Mouse (Mus musculus): ENCODE measurements around the gene Cyren. TPM values are rescaled to one million over a fixed set of nuclear protein-coding genes. Genes with fewer than 3 reads are reported as not detected.

The Cyren gene
- polyA plus RNA-seq (2017; shearing (Covaris generic)), result 1 to 10 TPM; 4.9 to 6.0 TPM

GRCm38 (mm10) chr6:34877509-34878321 lies at the start of gene Cyren:
TSS of gene Cyren (minus strand) at chr6:34878060.
- ATAC-seq, result peak; percentile 91

GRCm38 (mm10) chr6:34927594-34927993 lies 49.7 kb upstream of the Cyren start:
- ATAC-seq, result no peak

- ATAC-seq, result peak; percentile 63
Observed at GRCm38 (mm10) chr6:34927156-34927555, 49.3 kb upstream of the Cyren start.

- ATAC-seq, result peak; percentile 36
Observed at GRCm38 (mm10) chr6:34921941-34922340, 44.1 kb upstream of the Cyren start.

- no peak for ATAC-seq
Observed at GRCm38 (mm10) chr6:34920631-34921030, 42.8 kb upstream of the Cyren start.

- no peak for ATAC-seq
Observed at GRCm38 (mm10) chr6:34919956-34920355, 42.1 kb upstream of the Cyren start, which contains the start of gene Stra8. TSS of gene Stra8 (plus strand) at chr6:34920163.

- no peak for ATAC-seq
Observed at GRCm38 (mm10) chr6:34919146-34919545, 41.3 kb upstream of the Cyren start.

- no peak for ATAC-seq
Observed at GRCm38 (mm10) chr6:34914462-34914861, 36.6 kb upstream of the Cyren start.

GRCm38 (mm10) chr6:34913341-34914040 lies 35.6 kb upstream of the Cyren start:
- ATAC-seq, result no peak

- ATAC-seq, result peak; percentile 90
Observed at GRCm38 (mm10) chr6:34910371-34911219, 32.7 kb upstream of the Cyren start, which contains the start of gene Wdr91. TSS of gene Wdr91 (minus strand) at chr6:34910876.

- no peak for ATAC-seq
Observed at GRCm38 (mm10) chr6:34909631-34910345, 31.9 kb upstream of the Cyren start.

GRCm38 (mm10) chr6:34907696-34908260 lies 29.9 kb upstream of the Cyren start:
- no peak for ATAC-seq

GRCm38 (mm10) chr6:34907121-34907614 lies 29.3 kb upstream of the Cyren start:
- no peak for ATAC-seq

GRCm38 (mm10) chr6:34906661-34907060 lies 28.8 kb upstream of the Cyren start:
- ATAC-seq, result no peak

- ATAC-seq, result no peak
Observed at GRCm38 (mm10) chr6:34906125-34906524, 28.3 kb upstream of the Cyren start.

GRCm38 (mm10) chr6:34904361-34904760 lies 26.5 kb upstream of the Cyren start:
- no peak for ATAC-seq

GRCm38 (mm10) chr6:34903851-34904250 lies 26.0 kb upstream of the Cyren start:
- no peak for ATAC-seq

- no peak for ATAC-seq
Observed at GRCm38 (mm10) chr6:34903441-34903840, 25.6 kb upstream of the Cyren start.

- ATAC-seq, result no peak
Observed at GRCm38 (mm10) chr6:34902578-34902977, 24.7 kb upstream of the Cyren start.

GRCm38 (mm10) chr6:34901911-34902444 lies 24.1 kb upstream of the Cyren start:
- peak; percentile 70 for ATAC-seq

GRCm38 (mm10) chr6:34900990-34901389 lies 23.1 kb upstream of the Cyren start:
- ATAC-seq, result no peak

All from activated CD4-positive, CD25-positive, alpha-beta regulatory T cell, adult 4 months (primary cell).